Comparison of ENCODE assay signal across 25 mouse cellular contexts in genomic region chr6:67317068-67317467, GRCm38 (mm10). TPM values are rescaled to one million over a fixed set of nuclear protein-coding genes. Genes with fewer than 3 reads are reported as not detected.
A peak's percentile ranks its signal among the peaks of the same experiment; 100 is the strongest.
DNase-seq lines count a peak whose midpoint lies in the region; ATAC-seq and TF ChIP-seq lines count a peak whose summit lies in the region.
"Had no signal": no experiment of that assay in that cellular context is flagged by ENCODE, and none has a peak within 500 bp of the region (broad histone marks: within the 10 kb centered on the region; RNA-seq: fewer than 3 reads in every experiment).

No protein-coding gene starts in this region.

- H3K4me3 ChIP-seq in cerebellum, adult 2 months (replicated peaks; ENCODE audit: insufficient read depth, low read depth, low read length) = no peak overlapping the region
- H3K4me3 ChIP-seq: forebrain, embryonic 10.5 days; heart, embryonic 12.5 days; hindbrain, embryonic 10.5 days; intestine, embryonic 15.5 days; limb, embryonic 13.5 days; liver, embryonic 13.5 days; myocyte; neural tube, embryonic 13.5 days had no signal

- H3K27me3 ChIP-seq in cerebellum, adult 2 months (ENCODE audit: control insufficient read depth, insufficient read depth, low read length) = no peaks in the 10 kb centered on the region
- H3K27me3 ChIP-seq: heart, embryonic 12.5 days; intestine, embryonic 15.5 days; limb, embryonic 13.5 days; liver, embryonic 13.5 days; neural tube, embryonic 13.5 days had no signal

- DNase-seq in cerebellum, adult 2 months = peak; percentile 36 to 45
- DNase-seq in cerebellum, adult 8-10 months = no peak
- DNase-seq in frontal cortex, postnatal 25 days (ENCODE audit: low spot score in 2 of 2) = no peak
- peak; percentile 25 to 28 for DNase-seq in kidney, postnatal 36 days
- no peak for DNase-seq in kidney, adult 11 months
- DNase-seq in cerebellum, postnatal 36 days = peak; percentile 16 to 22
- DNase-seq: adrenal gland, postnatal 25 days; gastrocnemius, postnatal 25 days; heart, adult 18-20 months; heart, postnatal 10 days; liver, embryonic 13.5 days; lung, postnatal 4 days; retina, postnatal 1 day; right cerebral cortex, postnatal 25 days; spleen, adult 18-20 months had no signal

- no peak for TF ChIP-seq POLR2A in cerebellum, adult 2 months (IDR thresholded peaks at IDR 0.05; ENCODE audit: borderline replicate concordance, insufficient read depth, low read length)

- no peaks in the 10 kb centered on the region for H3K4me1 ChIP-seq in cerebellum, adult 2 months (ENCODE audit: control insufficient read depth, insufficient read depth, low read length)
- H3K4me1 ChIP-seq: forebrain, embryonic 10.5 days; heart, embryonic 12.5 days; hindbrain, embryonic 10.5 days; intestine, embryonic 15.5 days; limb, embryonic 13.5 days; neural tube, embryonic 13.5 days had no signal

- 12% methylated on average over 5 of the region's 5 CpGs for WGBS in cerebellum, adult 2 months

- no peak overlapping the region for H3K27ac ChIP-seq in cerebellum, adult 2 months (ENCODE audit: insufficient read depth, low read length)
- H3K27ac ChIP-seq: forebrain, embryonic 10.5 days; hindbrain, embryonic 10.5 days; intestine, embryonic 15.5 days; limb, embryonic 13.5 days; liver, embryonic 13.5 days; neural tube, embryonic 13.5 days had no signal

- 0 out of 2 replicates have a peak, but pooled peaks have one; percentile 34 for ATAC-seq in frontal cortex, adult (ENCODE audit: low TSS enrichment)
- ATAC-seq: hindbrain, embryonic 16.5 days; intestine, embryonic 15.5 days; midbrain, embryonic 16.5 days had no signal

- no peak for TF ChIP-seq CTCF in cerebellum, adult 2 months (IDR thresholded peaks at IDR 0.05; ENCODE audit: borderline replicate concordance, insufficient read depth, low read depth, low read length)

RNA-seq across cellular contexts. Expression of gene Il12rb2, which starts 58.9 kb away (rescaled TPM):
- polyA plus RNA-seq in cerebellum, adult 2 months (2012; rRNA removed) = 0.13 and 0.16 TPM in 2 replicates
- polyA plus RNA-seq: heart, embryonic 12.5 days; myocyte had no signal

Comparison
In these comparisons a context has a peak if more than half of its experiments do, and no peak if none do; other contexts are left out.
1. DNase-seq: peak in cerebellum, adult 2 months (2 of 2), kidney, postnatal 36 days (2 of 2) and cerebellum, postnatal 36 days (2 of 2); none in cerebellum, adult 8-10 months (single experiment), frontal cortex, postnatal 25 days (0 of 2) and kidney, adult 11 months (single experiment).